Mouse (Mus musculus) embryonic facial prominence, embryonic 14.5 days (tissue): ENCODE results near the gene Spr. TPM values are rescaled to one million over a fixed set of nuclear protein-coding genes. Genes with fewer than 3 reads are reported as not detected.

Experiments used
- ATAC-seq: fragments of 200-750 bp; cut with Nextera tagmentation; 2 replicates; pipeline ENCODE4 v1.8.0; 2017; ENCODE audit warnings: low read depth, moderate number of reproducible peaks, moderate TSS enrichment
- DNase-seq: peaks from one replicate; pipeline ENCODE4 v3.0.0-alpha.2; 2015; ENCODE audit warnings: low spot score
- H3K27ac ChIP-seq: fragments of 300-500 bp; sonication (generic); replicated peaks from 2 replicates; pipeline ENCODE4 v1.5.1; 2014; ENCODE audit warnings: low read depth, mild to moderate bottlenecking, low read length, moderate library complexity
- H3K27me3 ChIP-seq: fragments of 300-500 bp; sonication (generic); replicated peaks from 2 replicates; pipeline ENCODE4 v1.6.1; 2014; ENCODE audit warnings: low read length; ENCODE audit not compliant: control insufficient read depth, insufficient read depth
- H3K36me3 ChIP-seq: fragments of 300-500 bp; sonication (generic); 2 replicates; pipeline ENCODE4 v1.6.1; 2014; ENCODE audit warnings: low read length, mixed read lengths; ENCODE audit not compliant: control insufficient read depth, insufficient read depth
- H3K4me1 ChIP-seq: fragments of 300-500 bp; sonication (generic); 2 replicates; pipeline ENCODE4 v1.6.1; 2014; ENCODE audit warnings: antibody characterized with exemption, low read length; ENCODE audit not compliant: control insufficient read depth, insufficient read depth
- H3K4me2 ChIP-seq: fragments of 300-500 bp; sonication (generic); 2 replicates; pipeline ENCODE4 v1.6.1; 2014; ENCODE audit warnings: low read depth, mild to moderate bottlenecking, low read length, moderate library complexity, mixed read lengths
- H3K4me3 ChIP-seq: fragments of 300-500 bp; sonication (generic); 2 replicates; pipeline ENCODE4 v1.5.1; 2014; ENCODE audit warnings: low read depth, mild to moderate bottlenecking, low read length
- H3K9ac ChIP-seq: fragments of 300-500 bp; sonication (generic); 2 replicates; pipeline ENCODE4 v1.6.1; 2014; ENCODE audit warnings: low read depth, mild to moderate bottlenecking, low read length, moderate library complexity, mixed read lengths
- H3K9me3 ChIP-seq: fragments of 300-500 bp; sonication (generic); 2 replicates; pipeline ENCODE4 v1.6.1; 2016; ENCODE audit warnings: low read length; ENCODE audit not compliant: control insufficient read depth
- WGBS: fragments of 180-500 bp; shearing (Covaris S2); extraction: QIAGEN DNeasy Blood & Tissue Kit; methylation state at CpG from one replicate; pipeline ENCODE4 v1.1.7; 2014; 5-methylcytosine and 5-hydroxymethylcytosine counted together
- polyA plus RNA-seq: library from polyadenylated mRNA; unstranded; fragments of >200 nt; fragmentation: Nextera tagmentation; extraction: Ambion mirVana; gene quantifications from 2 replicates; pipeline ENCODE4 v1.2.1, GENCODE M21; 2014

Spr gene
- polyA plus RNA-seq: 54.5 and 59.2 TPM in 2 replicates

DNA sequence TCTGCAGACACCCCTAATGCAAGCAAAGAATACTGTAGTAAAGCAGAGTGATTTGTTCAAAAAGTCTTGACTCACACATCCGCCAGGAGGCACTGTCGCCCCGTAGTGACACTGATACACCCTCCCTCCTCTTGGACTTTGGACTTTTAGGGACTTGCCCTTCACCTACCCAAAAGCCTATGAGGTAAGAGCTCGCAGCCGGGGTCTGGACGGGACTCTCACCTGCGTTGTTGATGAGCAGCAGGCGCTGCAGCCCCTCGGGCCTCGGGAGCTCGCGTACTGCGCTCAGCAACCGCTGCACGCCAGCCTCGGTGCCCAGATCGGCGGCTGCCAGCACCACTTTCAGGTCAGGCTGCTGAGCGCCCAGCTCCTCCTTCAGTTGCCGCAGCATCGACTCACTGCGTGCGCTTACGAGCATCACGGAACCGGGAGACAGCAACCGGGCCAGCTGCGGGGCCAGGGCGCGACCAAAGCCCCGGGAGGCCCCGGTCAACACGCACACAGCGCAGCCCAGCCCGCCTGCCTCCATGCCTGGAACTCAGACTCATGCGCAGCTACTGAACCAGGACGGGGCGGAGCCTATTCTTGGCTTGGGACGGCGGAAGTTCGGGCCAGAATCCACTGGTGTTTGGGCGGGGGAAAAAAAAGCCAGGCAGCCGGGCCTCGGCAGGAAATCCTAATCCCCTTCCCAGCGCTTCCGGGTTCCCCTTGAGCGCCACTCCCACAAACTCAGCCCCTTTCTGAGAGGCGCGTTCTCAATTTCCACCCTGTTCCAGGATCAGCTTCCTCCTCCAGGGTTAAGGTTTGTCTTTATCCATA is at the start of gene Spr:
Gene Spr (minus strand): TSS at position 550 of the 819 bp plus-strand sequence.
- peak within 1 kb of the TSS; percentile 91 for H3K27ac ChIP-seq
- peak; percentile 96 for DNase-seq
- H3K9ac ChIP-seq: peak within 1 kb of the TSS; percentile 83
- H3K36me3 ChIP-seq: peaks cover 4% of the 10 kb centered on the region; the same call in 1 of the 2 replicates
- no peaks in the 10 kb centered on the region; the same call in 1 of the 2 replicates for H3K4me1 ChIP-seq
- H3K4me3 ChIP-seq: peak within 1 kb of the TSS; percentile 57
- peak; percentile 94 for ATAC-seq
- no peaks in the 10 kb centered on the region for H3K27me3 ChIP-seq
- no peaks in the 10 kb centered on the region for H3K9me3 ChIP-seq
- WGBS: under 1% methylated on average over 48 of the region's 49 CpGs
- peak within 1 kb of the TSS; percentile 60 for H3K4me2 ChIP-seq

DNA sequence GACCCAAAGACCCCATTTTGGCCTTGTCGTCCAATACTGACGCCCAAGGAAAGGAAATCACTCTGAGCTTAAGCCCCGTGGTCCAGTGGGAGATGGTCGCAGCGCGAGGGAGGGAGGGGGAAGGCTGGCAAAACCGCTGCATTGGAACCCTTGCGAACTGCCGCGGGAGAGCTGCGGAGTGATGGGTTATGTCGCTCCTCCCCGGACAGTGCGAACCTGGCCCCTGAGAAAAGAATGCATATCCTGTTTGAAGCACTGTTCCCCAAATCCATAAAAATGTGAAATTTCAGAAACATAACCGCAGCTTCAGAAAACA is 49.1 kb upstream of the Spr start:
- 1% methylated on average over 15 of the region's 15 CpGs for WGBS
- Histone ChIP-seq H3K9ac (no peak overlapping the region), H3K4me2 (peak overlapping the region; percentile 73; the same call in 1 of the 2 replicates), H3K27ac (no peak overlapping the region), H3K9me3 (no peaks in the 10 kb centered on the region), H3K27me3 (peaks cover 77% of the 10 kb centered on the region), H3K4me1 (peaks cover 7% of the 10 kb centered on the region), H3K4me3 (peak overlapping the region; percentile 39), H3K36me3 (no peaks in the 10 kb centered on the region)
- ATAC-seq (no peak), DNase-seq (no peak)

DNA sequence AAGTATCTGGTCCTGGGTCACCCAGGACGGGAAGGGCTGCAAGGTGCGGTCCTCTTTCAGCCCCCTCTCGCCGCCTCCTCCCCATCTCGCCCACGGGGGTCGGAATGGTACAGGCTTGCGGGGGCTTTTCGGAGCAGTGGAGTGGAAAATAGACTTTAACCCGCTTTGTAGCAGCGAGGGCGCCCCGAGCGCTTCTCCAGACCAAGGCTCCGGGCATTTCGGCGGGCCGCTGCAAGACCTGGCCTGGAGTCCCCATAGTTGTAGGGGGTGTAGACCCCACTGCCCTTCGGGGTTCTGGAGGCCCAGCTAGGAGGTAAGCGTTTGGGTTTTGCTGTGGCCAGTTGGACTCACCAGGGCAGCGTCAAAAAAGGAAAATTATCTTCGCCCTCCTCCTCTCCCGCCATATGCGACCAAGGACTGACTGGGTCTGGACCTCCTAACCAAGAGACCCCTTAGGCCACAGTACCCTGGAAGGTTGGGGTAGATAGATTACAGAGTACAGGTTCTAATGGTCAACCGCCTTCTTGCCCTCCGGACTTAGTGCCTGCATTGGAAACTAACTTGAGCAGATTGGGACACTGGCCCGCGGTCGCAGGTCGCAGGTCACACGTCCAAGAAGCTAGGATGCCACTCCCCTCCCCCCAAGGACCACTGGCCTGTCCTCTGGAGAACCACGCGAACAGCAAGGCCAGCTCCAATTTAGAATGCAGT is 48.6 kb upstream of the Spr start:
- Histone ChIP-seq H3K4me2 (peak overlapping the region; percentile 73), H3K27me3 (peaks cover 72% of the 10 kb centered on the region), H3K36me3 (no peaks in the 10 kb centered on the region), H3K9me3 (no peaks in the 10 kb centered on the region), H3K4me1 (peaks cover 7% of the 10 kb centered on the region), H3K27ac (no peak overlapping the region), H3K9ac (no peak overlapping the region), H3K4me3 (peak overlapping the region; percentile 39)
- WGBS: 2% methylated on average over 33 of the region's 33 CpGs
- no peak for DNase-seq
- no peak for ATAC-seq

DNA sequence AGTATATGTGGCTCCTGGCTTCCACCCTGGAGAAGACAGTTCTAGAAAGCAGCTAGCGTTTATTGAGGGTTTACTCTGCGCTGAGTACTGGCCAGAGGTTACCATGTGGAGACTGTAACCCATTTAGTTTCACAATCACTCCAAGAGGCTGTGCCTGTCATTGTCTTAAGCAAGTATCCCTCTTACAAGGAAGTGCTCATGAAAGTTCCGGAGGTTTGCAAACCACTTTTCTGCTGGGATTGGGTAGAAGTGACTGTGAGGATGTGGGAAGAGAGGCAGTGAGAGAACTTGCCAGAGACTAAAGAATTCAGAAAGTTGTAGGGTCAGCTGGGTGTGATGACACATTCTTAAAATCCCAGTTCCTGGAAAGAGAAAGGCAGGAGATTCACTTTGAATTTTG is 46.4 kb upstream of the Spr start:
- ATAC-seq (no peak), DNase-seq (no peak)
- Histone ChIP-seq H3K27ac (no peak overlapping the region), H3K36me3 (no peaks in the 10 kb centered on the region), H3K4me1 (peaks cover 7% of the 10 kb centered on the region), H3K4me3 (no peak overlapping the region), H3K4me2 (no peak overlapping the region), H3K9ac (no peak overlapping the region), H3K9me3 (no peaks in the 10 kb centered on the region), H3K27me3 (peaks cover 50% of the 10 kb centered on the region)
- 60% methylated on average over 3 of the region's 3 CpGs for WGBS

DNA sequence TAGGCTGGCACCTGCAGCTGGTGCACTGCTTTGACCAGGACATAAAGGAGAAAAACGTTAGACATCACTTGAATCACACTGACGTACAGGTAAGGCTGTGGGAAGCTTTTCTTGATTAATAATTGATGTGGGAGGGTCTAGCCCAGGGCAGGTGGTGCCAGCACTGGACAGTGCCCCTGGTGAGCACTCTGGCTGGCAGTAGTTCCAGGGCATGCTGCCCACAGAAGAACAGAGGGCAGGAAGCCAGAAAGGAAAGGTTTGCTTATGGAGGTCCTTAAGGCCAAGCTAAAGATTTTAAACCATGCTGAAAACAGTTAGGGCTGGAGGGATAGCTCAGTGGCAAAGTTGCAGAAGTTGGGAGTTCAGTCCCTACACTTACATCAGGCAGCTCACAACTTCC is 42.5 kb upstream of the Spr start:
- Histone ChIP-seq H3K36me3 (no peaks in the 10 kb centered on the region), H3K4me2 (no peak overlapping the region), H3K4me1 (no peaks in the 10 kb centered on the region), H3K27ac (no peak overlapping the region), H3K4me3 (no peak overlapping the region), H3K9ac (no peak overlapping the region), H3K27me3 (peaks cover 15% of the 10 kb centered on the region), H3K9me3 (no peaks in the 10 kb centered on the region)
- DNase-seq: no peak
- WGBS: 58% methylated on average over 2 of the region's 2 CpGs
- ATAC-seq: no peak

DNA sequence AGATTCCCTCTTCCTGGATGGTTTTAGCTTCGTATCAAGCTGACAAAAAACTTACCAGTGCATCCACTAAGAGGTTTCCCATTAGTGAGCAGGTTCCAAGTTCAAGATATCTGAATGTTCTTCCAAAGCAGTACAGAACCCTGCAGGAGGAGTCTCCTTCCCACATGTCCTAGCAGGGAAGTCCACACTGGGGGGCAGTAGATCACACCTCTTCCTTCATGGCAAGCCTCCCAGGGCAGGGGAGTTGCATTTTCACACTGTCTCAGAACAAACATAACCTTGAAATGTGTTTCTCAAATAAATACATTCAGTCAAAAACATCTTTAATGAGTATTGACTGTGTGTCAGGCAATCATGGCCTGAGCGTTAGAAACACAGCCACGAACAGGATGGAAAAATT is 42.0 kb upstream of the Spr start:
- no peak for ATAC-seq

DNA sequence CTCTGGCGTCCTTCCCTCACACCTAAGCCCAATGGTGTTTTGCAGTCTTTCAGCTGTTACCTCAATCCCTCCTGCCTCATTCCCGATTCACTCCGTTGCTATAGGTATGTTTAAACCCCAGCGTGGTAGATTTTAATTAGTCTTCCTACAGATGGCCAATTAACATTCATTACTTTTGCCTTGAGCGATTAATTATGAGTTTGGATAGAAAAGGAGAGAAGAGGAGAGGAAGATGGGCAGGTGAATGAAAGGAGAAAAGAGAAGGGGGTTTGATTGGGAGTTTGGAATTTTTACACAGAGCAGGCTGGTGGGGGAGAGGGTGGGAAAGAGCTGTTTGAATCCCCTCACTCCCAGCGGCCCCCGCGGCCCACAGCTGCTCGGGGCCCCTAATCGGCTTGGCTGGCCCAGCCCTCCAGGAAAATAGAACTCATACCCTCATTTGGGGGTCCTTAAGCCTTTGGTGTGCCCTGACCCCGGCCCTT is 27.9 kb upstream of the Spr start:
- no peak overlapping the region for H3K9ac ChIP-seq
- ATAC-seq (no peak), DNase-seq (no peak)
- H3K4me2 ChIP-seq: no peak overlapping the region
- no peak overlapping the region for H3K27ac ChIP-seq
- no peak overlapping the region for H3K4me3 ChIP-seq
- no peaks in the 10 kb centered on the region for H3K36me3 ChIP-seq
- H3K4me1 ChIP-seq: no peaks in the 10 kb centered on the region
- no peaks in the 10 kb centered on the region for H3K27me3 ChIP-seq
- no peaks in the 10 kb centered on the region for H3K9me3 ChIP-seq
- 46% methylated on average over 11 of the region's 11 CpGs for WGBS

More for the DNA sequence above, 42.0 kb upstream of the Spr start:
- H3K27me3 ChIP-seq: peaks cover 13% of the 10 kb centered on the region
- no peak overlapping the region for H3K4me3 ChIP-seq
- H3K27ac ChIP-seq: no peak overlapping the region
- no peaks in the 10 kb centered on the region for H3K9me3 ChIP-seq
- H3K9ac ChIP-seq: no peak overlapping the region
- H3K36me3 ChIP-seq: no peaks in the 10 kb centered on the region
- H3K4me1 ChIP-seq: no peaks in the 10 kb centered on the region
- WGBS: 78% methylated on average over 3 of the region's 3 CpGs
- no peak for DNase-seq
- H3K4me2 ChIP-seq: no peak overlapping the region

DNA sequence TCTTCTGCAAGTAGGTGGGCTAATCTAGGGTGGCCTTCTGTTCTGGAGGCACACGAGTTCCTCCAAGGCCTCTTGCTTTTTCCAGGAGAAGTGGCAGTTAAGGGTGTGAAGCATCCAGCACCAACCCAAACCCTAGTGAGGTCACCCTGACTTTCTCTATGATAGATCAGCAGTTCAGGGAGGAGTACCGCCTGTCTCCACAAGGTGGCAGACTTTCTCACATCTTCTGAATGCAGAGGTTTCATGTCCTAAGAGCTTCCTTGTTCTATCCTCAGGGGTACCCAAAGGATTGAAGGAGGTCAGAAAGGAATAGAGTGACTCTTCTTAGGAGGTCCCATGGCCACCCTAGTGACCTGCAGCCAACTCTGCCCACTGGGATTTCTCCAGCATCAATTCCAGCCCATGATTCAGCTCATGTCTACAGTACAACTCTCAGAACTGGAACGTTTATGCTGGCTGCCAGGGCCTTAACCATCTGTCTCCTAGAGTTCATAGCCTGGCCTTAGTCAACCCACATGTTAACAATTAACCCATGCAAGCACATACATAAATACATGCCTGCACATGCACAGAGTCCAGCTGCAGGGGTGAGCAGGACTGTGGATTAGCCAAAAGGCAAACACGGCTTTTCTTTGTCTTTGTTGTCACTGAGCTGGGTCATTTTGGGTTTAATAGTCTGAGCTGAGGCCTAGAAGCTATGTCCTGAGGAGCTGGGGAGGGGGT is 22.8 kb upstream of the Spr start:
- Histone ChIP-seq H3K9me3 (no peaks in the 10 kb centered on the region), H3K36me3 (no peaks in the 10 kb centered on the region), H3K4me2 (no peak overlapping the region), H3K27ac (no peak overlapping the region), H3K4me1 (no peaks in the 10 kb centered on the region), H3K4me3 (no peak overlapping the region), H3K9ac (no peak overlapping the region), H3K27me3 (no peaks in the 10 kb centered on the region)
- DNase-seq: peak; percentile 64
- peak; percentile 19; the same call in 1 of the 2 replicates for ATAC-seq
- 34% methylated on average over 4 of the region's 4 CpGs for WGBS
